Mouse (Mus musculus): ENCODE results near the gene Znrf4.

DNA sequence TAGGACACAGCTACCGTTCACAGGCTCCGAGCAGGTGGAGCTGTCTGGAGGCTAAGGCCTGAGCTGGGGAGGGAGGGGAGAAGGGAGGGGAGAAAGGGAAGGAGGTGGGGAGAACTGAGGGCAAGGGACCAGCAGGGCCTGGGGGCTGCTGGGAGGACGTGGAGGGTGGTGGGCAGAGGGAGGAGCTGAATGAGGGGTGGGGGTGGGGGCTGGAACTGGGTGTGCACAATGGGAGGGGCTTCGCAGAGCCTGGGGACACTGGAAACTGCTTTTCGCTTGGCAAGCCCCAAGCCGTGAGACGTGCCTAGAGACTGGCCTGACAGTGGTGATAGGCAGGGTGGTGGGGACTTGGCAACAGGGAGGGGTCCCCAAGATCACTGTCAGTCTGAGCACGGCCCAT lies 43.0 kb downstream of the Znrf4 start:
- no peak for TF ChIP-seq POLR2A (IDR thresholded peaks at IDR 0.05; ENCODE audit: borderline replicate concordance, extremely low read depth, insufficient read depth, insufficient read length, poor library complexity, severe bottlenecking)
- TF ChIP-seq CTCF (IDR thresholded peaks at IDR 0.05; ENCODE audit: borderline replicate concordance, extremely low read depth, insufficient read depth, insufficient read length) = no peak

Data from brain, embryonic 14.5 days (tissue).